Mouse (Mus musculus): ENCODE measurements around the gene Slu7. TPM values are rescaled to one million over a fixed set of nuclear protein-coding genes. Genes with fewer than 3 reads are reported as not detected.

Gene Slu7
- total RNA-seq (2021), result 10 to 100 TPM; 28.4 to 29.0 TPM
- long read RNA-seq, experiment 1, transcript Slu7-201 (16 exons, 3,625 nt), result major isoform, 17 of 49 reads
- long read RNA-seq, experiment 1, partial matches to known transcripts, result 2 of 49 reads
- long read RNA-seq, experiment 1, other reads (novel, unspliced or antisense), result 29 of 49 reads
- long read RNA-seq, experiment 2, transcript Slu7-201 (16 exons, 3,625 nt), result major isoform, 14 of 44 reads
- long read RNA-seq, experiment 2, partial matches to known transcripts, result 0 of 44 reads
- long read RNA-seq, experiment 2, other reads (novel, unspliced or antisense), result 28 of 44 reads

GRCm38 (mm10) chr11:43433254-43434023 is at the start of gene Slu7:
Gene Slu7, plus strand, starts transcription at chr11:43433744.
- DNase-seq, result peak; percentile 72 to 77
- intact Hi-C loops (cut with DNase I), result no loop called here

GRCm38 (mm10) chr11:43385055-43385649 is 48.4 kb upstream of the Slu7 start:
- intact Hi-C loops (cut with DNase I), result no loop called here
- DNase-seq, result peak; percentile 52 to 55

GRCm38 (mm10) chr11:43385716-43386115 is 47.8 kb upstream of the Slu7 start:
- DNase-seq, result peak in 1 of 2 experiments; percentile 7
- intact Hi-C loops (cut with DNase I), result no loop called here

- DNase-seq, result no peak
- intact Hi-C loops (cut with DNase I), result no loop called here
Observed at GRCm38 (mm10) chr11:43387004-43387880, 46.3 kb upstream of the Slu7 start.

- no peak for DNase-seq
- intact Hi-C loops (cut with DNase I), result no loop called here
Observed at GRCm38 (mm10) chr11:43388122-43389097, 45.1 kb upstream of the Slu7 start.

- DNase-seq, result no peak
- intact Hi-C loops (cut with DNase I), result no loop called here
Observed at GRCm38 (mm10) chr11:43389118-43389517, 44.4 kb upstream of the Slu7 start.

- intact Hi-C loops (cut with DNase I), result no loop called here
- DNase-seq, result no peak
Observed at GRCm38 (mm10) chr11:43392757-43393156, 40.8 kb upstream of the Slu7 start.

GRCm38 (mm10) chr11:43393325-43393724 is 40.2 kb upstream of the Slu7 start:
- intact Hi-C loops (cut with DNase I), result no loop called here
- DNase-seq, result no peak

GRCm38 (mm10) chr11:43395073-43395948 is 38.2 kb upstream of the Slu7 start:
- intact Hi-C loops (cut with DNase I), result no loop called here
- DNase-seq, result no peak

GRCm38 (mm10) chr11:43396246-43396645 is 37.3 kb upstream of the Slu7 start:
- intact Hi-C loops (cut with DNase I), result no loop called here
- DNase-seq, result no peak

GRCm38 (mm10) chr11:43396672-43397071 is 36.9 kb upstream of the Slu7 start:
- intact Hi-C loops (cut with DNase I), result no loop called here
- no peak for DNase-seq

- intact Hi-C loops (cut with DNase I), result no loop called here
- peak in 1 of 2 experiments; percentile 14 for DNase-seq
Observed at GRCm38 (mm10) chr11:43399297-43399696, 34.2 kb upstream of the Slu7 start.

- no peak for DNase-seq
- intact Hi-C loops (cut with DNase I), result no loop called here
Observed at GRCm38 (mm10) chr11:43400131-43400530, 33.4 kb upstream of the Slu7 start.

- intact Hi-C loops (cut with DNase I), result no loop called here
- no peak for DNase-seq
Observed at GRCm38 (mm10) chr11:43404150-43404807, 29.3 kb upstream of the Slu7 start.

GRCm38 (mm10) chr11:43408888-43409287 is 24.7 kb upstream of the Slu7 start:
- DNase-seq, result no peak
- intact Hi-C loops (cut with DNase I), result no loop called here

GRCm38 (mm10) chr11:43410291-43410690 is 23.3 kb upstream of the Slu7 start:
- no peak for DNase-seq
- intact Hi-C loops (cut with DNase I), result loop anchor here (5.0 kb wide), 1 partner anchor 63 kb away; no protein-coding TSS in a partner anchor

GRCm38 (mm10) chr11:43411413-43411812 is 22.1 kb upstream of the Slu7 start:
- intact Hi-C loops (cut with DNase I), result loop anchor here (5.0 kb wide), 1 partner anchor 64 kb away; no protein-coding TSS in a partner anchor
- DNase-seq, result peak; percentile 64 to 77

All from heart, postnatal 14 days (tissue).